In the genomic region with DNA sequence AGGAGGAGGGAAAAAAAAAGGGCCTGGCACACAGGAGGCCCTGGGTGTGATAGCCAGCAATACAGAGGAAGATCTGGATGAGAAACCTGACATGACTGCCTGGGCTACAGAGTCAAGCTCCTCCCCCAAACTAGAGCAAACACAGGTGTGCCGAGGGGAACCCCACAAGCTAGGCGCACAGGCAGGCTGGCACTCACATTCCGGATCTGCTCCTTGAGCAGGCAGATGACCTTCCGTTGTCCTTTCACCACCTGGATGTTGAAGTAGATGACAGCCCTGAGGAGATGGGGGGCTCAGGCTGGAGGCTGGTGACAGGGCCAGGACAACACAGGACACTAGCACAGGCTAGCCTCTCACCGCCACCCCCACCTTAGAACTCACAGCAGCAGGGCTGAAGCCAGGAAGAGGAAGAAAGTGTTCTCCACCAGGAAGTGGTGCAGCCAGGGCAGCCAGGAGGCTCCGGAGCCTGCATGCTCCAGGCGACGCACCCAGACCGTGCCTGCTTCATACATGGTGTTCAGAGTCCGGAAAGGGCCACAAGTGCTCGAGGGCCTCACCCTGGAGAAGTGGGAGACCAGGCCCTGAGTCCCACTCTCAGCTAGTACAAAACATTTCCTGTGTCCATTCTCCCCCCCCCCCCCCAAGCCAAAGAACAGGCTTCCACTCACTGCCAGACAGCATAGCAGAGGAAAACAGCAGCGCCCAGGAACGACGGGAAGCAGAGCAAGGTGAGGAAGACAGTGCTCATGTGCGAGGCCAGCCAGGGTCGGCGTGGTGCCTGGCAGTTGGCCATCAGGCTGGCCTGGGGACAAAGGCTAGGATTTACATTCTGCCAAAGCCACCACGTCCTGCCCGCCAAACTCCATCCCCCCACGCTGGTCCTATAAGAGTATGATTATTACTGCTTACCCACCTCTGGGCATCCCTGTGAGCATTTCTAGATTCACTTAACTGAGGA, we compare ENCODE assay signal across 15 mouse cellular contexts. TPM values are rescaled to one million over a fixed set of nuclear protein-coding genes. Genes with fewer than 3 reads are reported as not detected.
DNase-seq lines count a peak whose midpoint lies in the region; ATAC-seq and TF ChIP-seq lines count a peak whose summit lies in the region.
"Had no signal": no experiment of that assay in that cellular context is flagged by ENCODE, and none has a peak within 500 bp of the region (broad histone marks: within the 10 kb centered on the region; RNA-seq: fewer than 3 reads in every experiment).

No protein-coding gene starts in this region.

- H3K9ac ChIP-seq in kidney, embryonic 15.5 days = no peak overlapping the region
- no peak overlapping the region for H3K9ac ChIP-seq in kidney, embryonic 14.5 days (ENCODE audit: low read depth, low read length)
- no peak overlapping the region for H3K9ac ChIP-seq in hindbrain, embryonic 13.5 days
- H3K9ac ChIP-seq in midbrain, postnatal 0 days (replicated peaks; ENCODE audit: low read length, poor library complexity, severe bottlenecking) = no peak overlapping the region
- H3K9ac ChIP-seq: neural tube, embryonic 12.5 days had no signal

- no peak overlapping the region for H3K4me3 ChIP-seq in kidney, embryonic 15.5 days (replicated peaks)
- no peak overlapping the region for H3K4me3 ChIP-seq in kidney, embryonic 14.5 days (ENCODE audit: low read length)
- no peak overlapping the region for H3K4me3 ChIP-seq in hindbrain, embryonic 13.5 days
- no peak overlapping the region for H3K4me3 ChIP-seq in midbrain, postnatal 0 days (ENCODE audit: low read depth, low read length)
- H3K4me3 ChIP-seq: neural tube, embryonic 12.5 days had no signal

- 78% methylated on average over 20 of the region's 20 CpGs for WGBS in kidney, embryonic 15.5 days
- WGBS in kidney, embryonic 14.5 days = 85% methylated on average over 20 of the region's 20 CpGs
- 75% methylated on average over 20 of the region's 20 CpGs for WGBS in hindbrain, embryonic 13.5 days
- WGBS in midbrain, postnatal 0 days = 75% methylated on average over 20 of the region's 20 CpGs

- H3K36me3 ChIP-seq in kidney, embryonic 15.5 days = peaks cover 61% of the 10 kb centered on the region
- H3K36me3 ChIP-seq in kidney, embryonic 14.5 days (ENCODE audit: control insufficient read depth, insufficient read depth, low read length) = peaks cover 39% of the 10 kb centered on the region
- peaks cover 28% of the 10 kb centered on the region for H3K36me3 ChIP-seq in hindbrain, embryonic 13.5 days
- H3K36me3 ChIP-seq in midbrain, postnatal 0 days (ENCODE audit: insufficient read depth, low read length) = peaks cover 13% of the 10 kb centered on the region

- no peaks in the 10 kb centered on the region for H3K27me3 ChIP-seq in kidney, embryonic 15.5 days
- H3K27me3 ChIP-seq in kidney, embryonic 14.5 days (ENCODE audit: control insufficient read depth, insufficient read depth, low read length) = no peaks in the 10 kb centered on the region
- H3K27me3 ChIP-seq in hindbrain, embryonic 13.5 days = no peaks in the 10 kb centered on the region
- H3K27me3 ChIP-seq in midbrain, postnatal 0 days (ENCODE audit: insufficient read depth, low read length) = no peaks in the 10 kb centered on the region
- H3K27me3 ChIP-seq: neural tube, embryonic 12.5 days had no signal

- no peak for ATAC-seq in kidney, embryonic 15.5 days (replicated peaks; ENCODE audit: low FRiP score)
- ATAC-seq in kidney, embryonic 14.5 days (ENCODE audit: low FRiP score, low TSS enrichment) = no peak
- no peak for ATAC-seq in hindbrain, embryonic 13.5 days (ENCODE audit: low FRiP score)
- ATAC-seq in midbrain, postnatal 0 days (ENCODE audit: low FRiP score) = no peak

- peaks cover 18% of the 10 kb centered on the region; the same call in 1 of the 2 replicates for H3K4me1 ChIP-seq in kidney, embryonic 15.5 days
- no peaks in the 10 kb centered on the region for H3K4me1 ChIP-seq in kidney, embryonic 14.5 days (ENCODE audit: control insufficient read depth, insufficient read depth, low read length)
- peaks cover 19% of the 10 kb centered on the region for H3K4me1 ChIP-seq in hindbrain, embryonic 13.5 days (replicated peaks)
- no peaks in the 10 kb centered on the region for H3K4me1 ChIP-seq in midbrain, postnatal 0 days (ENCODE audit: insufficient read depth, low read length)

- H3K9me3 ChIP-seq in kidney, embryonic 15.5 days (replicated peaks) = no peaks in the 10 kb centered on the region
- H3K9me3 ChIP-seq in kidney, embryonic 14.5 days (ENCODE audit: control insufficient read depth, low read length) = no peaks in the 10 kb centered on the region
- H3K9me3 ChIP-seq in hindbrain, embryonic 13.5 days = no peaks in the 10 kb centered on the region
- no peaks in the 10 kb centered on the region for H3K9me3 ChIP-seq in midbrain, postnatal 0 days (ENCODE audit: low read length)
- H3K9me3 ChIP-seq: neural tube, embryonic 12.5 days had no signal

- TF ChIP-seq CTCF in midbrain, postnatal 0 days (IDR thresholded peaks at IDR 0.05) = no peak

- no peak overlapping the region for H3K4me2 ChIP-seq in kidney, embryonic 15.5 days
- H3K4me2 ChIP-seq in kidney, embryonic 14.5 days (replicated peaks; ENCODE audit: low read depth, low read length) = no peak overlapping the region
- H3K4me2 ChIP-seq in hindbrain, embryonic 13.5 days = no peak overlapping the region
- no peak overlapping the region for H3K4me2 ChIP-seq in midbrain, postnatal 0 days (ENCODE audit: low read depth, low read length, poor library complexity, severe bottlenecking)
- H3K4me2 ChIP-seq: neural tube, embryonic 12.5 days had no signal

- H3K27ac ChIP-seq in kidney, embryonic 15.5 days = 0 out of 2 replicates have a peak overlapping the region, but pooled peaks have one; percentile 37
- no peak overlapping the region for H3K27ac ChIP-seq in kidney, embryonic 14.5 days (ENCODE audit: low read depth, low read length)
- H3K27ac ChIP-seq in hindbrain, embryonic 13.5 days = peak overlapping the region; percentile 64
- H3K27ac ChIP-seq in midbrain, postnatal 0 days (ENCODE audit: low read depth, low read length) = no peak overlapping the region; the same call in 1 of the 2 replicates
- H3K27ac ChIP-seq: neural tube, embryonic 12.5 days had no signal

- DNase-seq in cerebellum, adult 9-11 months = peak; percentile 42
- DNase-seq in cerebellum, adult 11-12 months = no peak
- peak; percentile 40 for DNase-seq in midbrain, postnatal 0 days (ENCODE audit: low spot score)
- DNase-seq in thymus, adult 18-20 months = no peak
- DNase-seq in layer of hippocampus, postnatal 10 days (ENCODE audit: low spot score in 2 of 2) = no peak
- DNase-seq: gastrocnemius, postnatal 10 days; layer of hippocampus, postnatal 36 days; right cerebral cortex, postnatal 14 days had no signal

RNA-seq across cellular contexts. Expression of a gene that starts 12.9 kb away (rescaled TPM):
- polyA plus RNA-seq in kidney, embryonic 15.5 days (2015; fragmentation: Nextera tagmentation; extraction: Ambion mirVana) = 2.7 and 3.6 TPM in 2 replicates
- polyA plus RNA-seq in kidney, embryonic 14.5 days (2014; fragmentation: Nextera tagmentation; extraction: Ambion mirVana) = 1.3 and 3.4 TPM in 2 replicates
- polyA plus RNA-seq in hindbrain, embryonic 13.5 days (2015; fragmentation: Nextera tagmentation; extraction: Ambion mirVana) = 0.75 and 1.5 TPM in 2 replicates
- 0.33 and 3.2 TPM in 2 replicates for total RNA-seq in midbrain, postnatal 0 days (2014; rRNA removed)
- 0.79 and 1.2 TPM in 2 replicates for polyA plus RNA-seq in midbrain, postnatal 0 days (2015; fragmentation: Nextera tagmentation; extraction: Ambion mirVana)
- 1 to 10 TPM in 1 of 2 experiments, under 1 TPM in 1; 0.60 to 1.5 TPM for total RNA-seq in layer of hippocampus, postnatal 10 days (2021)

RNA-seq across cellular contexts. Expression of a gene that starts 13.0 kb away (rescaled TPM):
- polyA plus RNA-seq in kidney, embryonic 15.5 days (2015; fragmentation: Nextera tagmentation; extraction: Ambion mirVana) = 36.2 and 37.5 TPM in 2 replicates
- polyA plus RNA-seq in kidney, embryonic 14.5 days (2014; fragmentation: Nextera tagmentation; extraction: Ambion mirVana) = 22.6 and 27.2 TPM in 2 replicates
- polyA plus RNA-seq in hindbrain, embryonic 13.5 days (2015; fragmentation: Nextera tagmentation; extraction: Ambion mirVana) = 5.3 TPM in 2 replicates
- 2.8 and 3.9 TPM in 2 replicates for total RNA-seq in midbrain, postnatal 0 days (2014; rRNA removed)
- 2.2 and 3.1 TPM in 2 replicates for polyA plus RNA-seq in midbrain, postnatal 0 days (2015; fragmentation: Nextera tagmentation; extraction: Ambion mirVana)
- total RNA-seq in layer of hippocampus, postnatal 10 days (2021) = 1 to 10 TPM; 5.5 to 5.9 TPM

RNA-seq across cellular contexts. Expression of a gene that starts 28.5 kb away (rescaled TPM):
- 0.36 and 1.7 TPM in 2 replicates for polyA plus RNA-seq in kidney, embryonic 15.5 days (2015; fragmentation: Nextera tagmentation; extraction: Ambion mirVana)
- not detected in 2 replicates for polyA plus RNA-seq in kidney, embryonic 14.5 days (2014; fragmentation: Nextera tagmentation; extraction: Ambion mirVana)
- not detected in 2 replicates for polyA plus RNA-seq in hindbrain, embryonic 13.5 days (2015; fragmentation: Nextera tagmentation; extraction: Ambion mirVana)
- total RNA-seq in midbrain, postnatal 0 days (2014; rRNA removed) = not detected in 2 replicates
- polyA plus RNA-seq in midbrain, postnatal 0 days (2015; fragmentation: Nextera tagmentation; extraction: Ambion mirVana) = not detected in 2 replicates
- not detected for total RNA-seq in layer of hippocampus, postnatal 10 days (2021)
- total RNA-seq: ES-E14; gastrocnemius, postnatal 10 days; heart, postnatal 25 days; liver, adult 2 months had no signal
- polyA plus RNA-seq: liver, adult 2 months had no signal

RNA-seq across cellular contexts. Expression of a gene that starts 40.5 kb away (rescaled TPM):
- 0.54 and 0.91 TPM in 2 replicates for polyA plus RNA-seq in kidney, embryonic 15.5 days (2015; fragmentation: Nextera tagmentation; extraction: Ambion mirVana)
- polyA plus RNA-seq in kidney, embryonic 14.5 days (2014; fragmentation: Nextera tagmentation; extraction: Ambion mirVana) = 0.58 and 0.59 TPM in 2 replicates
- 0.70 and 0.74 TPM in 2 replicates for polyA plus RNA-seq in hindbrain, embryonic 13.5 days (2015; fragmentation: Nextera tagmentation; extraction: Ambion mirVana)
- 2.4 TPM in 1 of 2 replicates, not detected in the other for total RNA-seq in midbrain, postnatal 0 days (2014; rRNA removed)
- polyA plus RNA-seq in midbrain, postnatal 0 days (2015; fragmentation: Nextera tagmentation; extraction: Ambion mirVana) = 1.2 and 2.7 TPM in 2 replicates
- total RNA-seq in layer of hippocampus, postnatal 10 days (2021) = 1 to 10 TPM; 3.4 to 3.5 TPM
- polyA plus RNA-seq: neural tube, embryonic 12.5 days had no signal

RNA-seq across cellular contexts. Expression of a gene that starts 40.5 kb away (rescaled TPM):
- polyA plus RNA-seq in kidney, embryonic 15.5 days (2015; fragmentation: Nextera tagmentation; extraction: Ambion mirVana) = 78.0 and 80.5 TPM in 2 replicates
- 75.1 and 85.7 TPM in 2 replicates for polyA plus RNA-seq in kidney, embryonic 14.5 days (2014; fragmentation: Nextera tagmentation; extraction: Ambion mirVana)
- polyA plus RNA-seq in hindbrain, embryonic 13.5 days (2015; fragmentation: Nextera tagmentation; extraction: Ambion mirVana) = 14.6 and 16.5 TPM in 2 replicates
- total RNA-seq in midbrain, postnatal 0 days (2014; rRNA removed) = 18.8 and 25.3 TPM in 2 replicates
- 14.0 and 14.6 TPM in 2 replicates for polyA plus RNA-seq in midbrain, postnatal 0 days (2015; fragmentation: Nextera tagmentation; extraction: Ambion mirVana)
- 10 to 100 TPM; 11.3 to 12.3 TPM for total RNA-seq in layer of hippocampus, postnatal 10 days (2021)

Comparison
In these comparisons a context has a peak if more than half of its experiments do, and no peak if none do; other contexts are left out.
1. DNase-seq: peak in cerebellum, adult 9-11 months (single experiment) and midbrain, postnatal 0 days (single experiment); none in cerebellum, adult 11-12 months (single experiment), thymus, adult 18-20 months (0 of 2) and layer of hippocampus, postnatal 10 days (0 of 2).
2. H3K27ac ChIP-seq: peak in kidney, embryonic 15.5 days (single experiment) and hindbrain, embryonic 13.5 days (single experiment); none in kidney, embryonic 14.5 days (single experiment) and midbrain, postnatal 0 days (single experiment).